Mouse (Mus musculus): ENCODE measurements around the gene Ghrl. TPM values are rescaled to one million over a fixed set of nuclear protein-coding genes. Genes with fewer than 3 reads are reported as not detected.
A peak's percentile ranks its signal among the peaks of the same experiment; 100 is the strongest.
"Not testable (repeated sequence)": the region's sequence is repeated elsewhere in the genome, so short reads cannot be mapped to it uniquely, and the experiment has no call there.

Gene Ghrl
- polyA plus RNA-seq, 1 experiment from 2014 or later, result not detected

DNA sequence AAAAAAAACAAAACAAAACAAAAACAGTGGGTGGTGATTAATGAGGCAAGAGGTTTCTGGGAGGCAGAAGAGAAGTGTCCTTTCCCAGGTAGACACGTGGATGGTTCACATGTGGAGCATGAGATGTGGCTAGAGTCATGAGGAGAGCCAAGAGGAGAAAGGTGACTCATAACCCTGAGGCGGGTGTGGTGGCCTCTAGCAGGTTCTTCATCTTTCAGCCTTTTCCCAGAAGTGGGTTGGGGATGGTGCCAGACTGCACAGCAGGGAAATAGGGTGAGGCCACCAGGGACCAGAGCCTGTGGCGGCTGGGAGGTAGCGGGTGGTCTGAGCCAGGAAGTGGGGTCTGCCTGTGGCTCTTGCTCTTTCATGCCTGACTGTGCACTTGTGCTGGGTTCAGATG, 44.4 kb downstream of the Ghrl start:
- Histone ChIP-seq H3K4me1 (ENCODE audit: control insufficient read depth in 2 of 2, insufficient read depth in 2 of 2, low read length in 2 of 2) (no peaks in the 10 kb centered on the region), H3K9me3 (ENCODE audit: control insufficient read depth, low read length) (no peaks in the 10 kb centered on the region), H3K27me3 (ENCODE audit: control insufficient read depth, insufficient read depth, low read length) (no peaks in the 10 kb centered on the region), H3K36me3 (ENCODE audit: control insufficient read depth, insufficient read depth, low read length) (peaks cover 6% of the 10 kb centered on the region), H3K9ac (ENCODE audit: low read length) (no peak overlapping the region), H3K27ac (replicated peaks in 1 of 2; ENCODE audit: control insufficient read depth in 1 of 2, insufficient read depth in 1 of 2, low read depth in 2 of 2, low read length in 2 of 2) (no peak overlapping the region), H3K4me2 (ENCODE audit: low read length) (no peak overlapping the region), H3K4me3 (ENCODE audit: control insufficient read depth in 1 of 2, insufficient read depth in 1 of 2, low read depth in 1 of 2, low read length in 2 of 2) (no peak overlapping the region)
- no peak for ATAC-seq (ENCODE audit: insufficient number of reproducible peaks, insufficient read depth, low FRiP score, low read depth)
- WGBS, result 82% methylated on average over 4 of the region's 4 CpGs

DNA sequence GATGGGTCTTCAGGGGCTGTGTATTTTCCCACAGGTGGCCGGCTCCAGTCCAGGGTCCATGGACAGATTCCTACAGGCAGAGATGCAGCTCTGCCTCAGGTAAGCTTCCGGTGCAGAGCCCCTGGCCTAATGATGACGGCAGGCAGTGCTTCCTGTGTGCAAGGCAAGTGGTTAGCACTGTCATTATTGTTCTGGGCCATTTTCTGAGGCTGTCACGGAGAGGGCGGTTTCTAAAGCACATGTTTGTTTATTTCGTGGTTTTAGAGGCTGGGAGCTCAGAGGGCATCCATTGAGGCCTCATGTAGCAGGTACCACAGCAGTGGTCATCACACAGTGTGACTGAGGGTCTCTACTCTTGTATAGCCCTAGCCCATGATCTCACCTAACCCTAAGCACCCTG, 46.7 kb downstream of the Ghrl start:
- no peaks in the 10 kb centered on the region for H3K27me3 ChIP-seq (ENCODE audit: control insufficient read depth, insufficient read depth, low read length)
- peaks cover 4% of the 10 kb centered on the region; the same call in 1 of the 2 replicates for H3K36me3 ChIP-seq (ENCODE audit: control insufficient read depth, insufficient read depth, low read length)

DNA sequence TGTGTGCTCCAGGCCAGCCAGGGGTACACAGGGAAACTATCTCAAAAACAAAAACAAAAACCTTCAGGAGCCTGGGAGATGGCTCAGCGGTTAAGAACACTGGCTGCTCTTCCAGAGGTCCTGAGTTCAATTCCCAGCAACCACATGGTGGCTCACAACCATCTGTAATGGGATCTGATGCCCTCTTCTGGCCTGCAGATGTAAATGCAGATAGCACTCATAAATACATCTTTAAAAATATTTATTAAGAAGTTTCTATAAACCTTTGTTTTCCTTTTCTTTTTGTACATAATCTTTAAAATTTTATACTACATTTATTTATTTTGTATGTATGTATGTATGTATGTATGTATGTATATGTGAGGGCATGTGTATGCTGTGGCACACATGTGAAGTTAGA, 47.7 kb downstream of the Ghrl start:
- H3K27me3 ChIP-seq (ENCODE audit: control insufficient read depth, insufficient read depth, low read length); H3K36me3 ChIP-seq (ENCODE audit: control insufficient read depth, insufficient read depth, low read length); H3K9ac ChIP-seq (ENCODE audit: low read length); H3K9me3 ChIP-seq (ENCODE audit: control insufficient read depth, low read length); H3K27ac ChIP-seq (replicated peaks in 1 of 2; ENCODE audit: control insufficient read depth in 1 of 2, insufficient read depth in 1 of 2, low read depth in 2 of 2, low read length in 2 of 2); ATAC-seq (ENCODE audit: insufficient number of reproducible peaks, insufficient read depth, low FRiP score, low read depth); H3K4me3 ChIP-seq (ENCODE audit: control insufficient read depth in 1 of 2, insufficient read depth in 1 of 2, low read depth in 1 of 2, low read length in 2 of 2); H3K4me2 ChIP-seq (ENCODE audit: low read length): not testable (repeated sequence)
- peaks cover 13 to 17% of the 10 kb centered on the region in 2 experiments for H3K4me1 ChIP-seq (ENCODE audit: control insufficient read depth in 2 of 2, insufficient read depth in 2 of 2, low read length in 2 of 2)
- 74% methylated on average over 1 of the region's 1 CpGs for WGBS

More for the DNA sequence above, 46.7 kb downstream of the Ghrl start:
- no peak overlapping the region for H3K9ac ChIP-seq (ENCODE audit: low read length)
- H3K9me3 ChIP-seq (ENCODE audit: control insufficient read depth, low read length), result no peaks in the 10 kb centered on the region
- H3K4me3 ChIP-seq (ENCODE audit: control insufficient read depth in 1 of 2, insufficient read depth in 1 of 2, low read depth in 1 of 2, low read length in 2 of 2), result no peak overlapping the region
- peaks cover 11 to 17% of the 10 kb centered on the region in 2 experiments for H3K4me1 ChIP-seq (ENCODE audit: control insufficient read depth in 2 of 2, insufficient read depth in 2 of 2, low read length in 2 of 2)
- H3K27ac ChIP-seq (replicated peaks in 1 of 2; ENCODE audit: control insufficient read depth in 1 of 2, insufficient read depth in 1 of 2, low read depth in 2 of 2, low read length in 2 of 2), result no peak overlapping the region
- no peak overlapping the region for H3K4me2 ChIP-seq (ENCODE audit: low read length)
- 78% methylated on average over 6 of the region's 6 CpGs for WGBS
- ATAC-seq (ENCODE audit: insufficient number of reproducible peaks, insufficient read depth, low FRiP score, low read depth), result no peak

DNA sequence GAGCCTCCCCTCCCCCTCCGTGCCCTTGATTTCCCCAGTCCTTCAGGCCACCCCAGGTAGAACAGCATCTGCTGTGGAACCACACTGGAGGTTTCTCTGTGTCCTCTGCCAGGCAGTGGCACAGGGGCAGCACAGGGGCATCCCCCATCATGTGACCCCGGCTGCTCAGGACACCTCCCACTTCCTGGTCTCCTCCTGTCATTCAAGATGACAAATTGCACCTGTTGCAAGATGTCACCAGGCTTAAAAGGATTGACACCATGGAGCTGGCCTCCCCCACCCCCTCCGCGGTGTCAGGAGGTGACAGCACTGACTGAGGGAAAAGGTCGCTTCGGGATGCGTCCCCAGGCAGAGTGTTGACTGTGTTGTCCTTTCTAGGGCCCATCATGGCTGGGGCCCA, 49.9 kb downstream of the Ghrl start:
- Histone ChIP-seq H3K27ac (replicated peaks in 1 of 2; ENCODE audit: control insufficient read depth in 1 of 2, insufficient read depth in 1 of 2, low read depth in 2 of 2, low read length in 2 of 2) (no peak overlapping the region), H3K4me1 (ENCODE audit: control insufficient read depth in 2 of 2, insufficient read depth in 2 of 2, low read length in 2 of 2) (peaks cover 13 to 17% of the 10 kb centered on the region in 2 experiments), H3K27me3 (ENCODE audit: control insufficient read depth, insufficient read depth, low read length) (no peaks in the 10 kb centered on the region), H3K9me3 (ENCODE audit: control insufficient read depth, low read length) (no peaks in the 10 kb centered on the region), H3K9ac (ENCODE audit: low read length) (no peak overlapping the region), H3K4me3 (ENCODE audit: control insufficient read depth in 1 of 2, insufficient read depth in 1 of 2, low read depth in 1 of 2, low read length in 2 of 2) (no peak overlapping the region), H3K36me3 (ENCODE audit: control insufficient read depth, insufficient read depth, low read length) (peaks cover 4% of the 10 kb centered on the region; the same call in 1 of the 2 replicates), H3K4me2 (ENCODE audit: low read length) (no peak overlapping the region)
- 44% methylated on average over 7 of the region's 7 CpGs for WGBS
- ATAC-seq (ENCODE audit: insufficient number of reproducible peaks, insufficient read depth, low FRiP score, low read depth), result no peak

DNA sequence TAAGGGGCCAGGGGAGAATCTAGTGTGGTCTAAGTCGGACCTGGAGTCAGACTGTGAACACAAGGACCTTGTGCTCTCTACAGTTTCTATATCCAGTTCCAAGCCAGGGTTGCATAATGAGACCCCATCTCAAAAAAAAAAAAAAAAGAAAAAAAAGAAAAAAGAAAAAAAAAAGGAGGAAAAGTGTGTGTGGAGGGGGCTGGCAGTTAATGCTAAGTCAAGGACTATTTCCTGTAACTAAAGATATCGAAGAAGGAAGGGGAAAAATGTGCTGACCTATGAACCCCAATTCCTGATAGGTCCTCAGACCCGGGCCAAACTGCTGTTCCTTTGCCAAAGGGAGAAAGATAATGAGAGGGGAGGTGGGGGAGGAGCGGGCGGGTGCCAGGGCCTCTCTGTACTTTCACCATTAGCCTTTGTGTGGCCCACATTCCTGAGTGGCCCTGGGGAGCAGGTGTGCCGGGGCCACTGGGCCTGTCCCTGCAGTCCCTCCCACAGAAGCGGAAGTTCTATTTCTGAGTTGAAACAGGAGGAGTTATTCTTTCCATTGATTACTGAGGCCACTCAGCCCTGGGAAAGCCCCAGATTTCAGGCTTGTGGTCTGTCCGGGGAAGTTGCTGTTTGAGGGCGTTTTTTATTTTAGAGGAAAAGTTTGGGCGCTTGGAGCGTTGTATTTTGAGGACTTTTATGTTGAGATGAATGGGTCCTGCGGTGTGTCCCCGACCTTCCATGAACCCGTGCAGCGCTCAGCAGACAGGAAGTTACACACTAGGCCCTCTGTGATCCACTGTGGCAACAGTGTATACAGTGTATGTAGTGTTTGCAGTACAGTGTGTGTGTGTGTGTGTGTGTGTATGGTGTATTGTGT, 51.2 kb downstream of the Ghrl start:
- Histone ChIP-seq H3K27me3 (ENCODE audit: control insufficient read depth, insufficient read depth, low read length) (no peaks in the 10 kb centered on the region), H3K27ac (replicated peaks in 1 of 2; ENCODE audit: control insufficient read depth in 1 of 2, insufficient read depth in 1 of 2, low read depth in 2 of 2, low read length in 2 of 2) (peak overlapping the region; percentile 9 to 77; a peak in 3 of 4 replicates), H3K9me3 (ENCODE audit: control insufficient read depth, low read length) (no peaks in the 10 kb centered on the region), H3K4me3 (ENCODE audit: control insufficient read depth in 1 of 2, insufficient read depth in 1 of 2, low read depth in 1 of 2, low read length in 2 of 2) (no peak overlapping the region), H3K4me1 (ENCODE audit: control insufficient read depth in 2 of 2, insufficient read depth in 2 of 2, low read length in 2 of 2) (peaks cover 13 to 17% of the 10 kb centered on the region in 2 experiments), H3K9ac (ENCODE audit: low read length) (no peak overlapping the region; the same call in 1 of the 2 replicates), H3K4me2 (ENCODE audit: low read length) (peak overlapping the region; percentile 18; the same call in 1 of the 2 replicates), H3K36me3 (ENCODE audit: control insufficient read depth, insufficient read depth, low read length) (peaks cover 4% of the 10 kb centered on the region; the same call in 1 of the 2 replicates)
- WGBS, result 44% methylated on average over 15 of the region's 15 CpGs
- ATAC-seq (ENCODE audit: insufficient number of reproducible peaks, insufficient read depth, low FRiP score, low read depth), result peak; percentile 32; the same call in 1 of the 2 replicates

DNA sequence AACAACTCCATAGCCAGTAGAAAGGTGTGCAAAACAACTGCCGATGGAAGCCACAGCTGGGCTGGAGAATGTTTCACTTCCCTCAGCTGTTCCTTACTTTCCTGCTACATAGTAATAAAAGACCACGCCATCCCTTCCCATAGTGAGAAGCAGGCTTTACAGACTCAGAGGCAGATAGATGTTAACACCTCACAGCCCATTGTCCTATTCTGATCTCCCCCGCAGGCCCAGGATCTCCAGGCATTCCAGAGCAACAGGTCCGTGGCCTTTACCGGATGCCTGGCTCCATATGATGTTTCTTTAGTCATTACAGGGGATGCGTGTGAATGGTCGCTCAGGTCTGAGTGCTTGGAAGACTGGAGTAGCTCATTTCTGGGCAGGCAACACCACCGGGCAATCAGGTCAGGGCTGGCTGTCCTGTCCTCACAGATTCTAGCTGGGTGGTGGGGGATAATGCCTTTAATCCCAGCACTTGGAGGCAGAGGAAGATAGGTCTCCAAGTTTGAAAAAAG, 52.0 kb downstream of the Ghrl start:
- Histone ChIP-seq H3K4me3 (ENCODE audit: control insufficient read depth in 1 of 2, insufficient read depth in 1 of 2, low read depth in 1 of 2, low read length in 2 of 2) (no peak overlapping the region), H3K27ac (replicated peaks in 1 of 2; ENCODE audit: control insufficient read depth in 1 of 2, insufficient read depth in 1 of 2, low read depth in 2 of 2, low read length in 2 of 2) (peak overlapping the region; percentile 44 to 53; a peak in 2 of 4 replicates)

More for the DNA sequence above, 52.0 kb downstream of the Ghrl start:
- peaks cover 13 to 17% of the 10 kb centered on the region in 2 experiments for H3K4me1 ChIP-seq (ENCODE audit: control insufficient read depth in 2 of 2, insufficient read depth in 2 of 2, low read length in 2 of 2)
- 48% methylated on average over 8 of the region's 8 CpGs for WGBS
- no peak overlapping the region for H3K9ac ChIP-seq (ENCODE audit: low read length)
- H3K27me3 ChIP-seq (ENCODE audit: control insufficient read depth, insufficient read depth, low read length), result no peaks in the 10 kb centered on the region
- no peak for ATAC-seq (ENCODE audit: insufficient number of reproducible peaks, insufficient read depth, low FRiP score, low read depth)
- H3K9me3 ChIP-seq (ENCODE audit: control insufficient read depth, low read length), result 0 out of 2 replicates have a peak, but pooled peaks cover 3% of the 10 kb centered on the region
- H3K4me2 ChIP-seq (ENCODE audit: low read length), result no peak overlapping the region
- H3K36me3 ChIP-seq (ENCODE audit: control insufficient read depth, insufficient read depth, low read length), result no peaks in the 10 kb centered on the region

Measured in heart, embryonic 14.5 days (tissue).